Mouse (Mus musculus) monocyte, adult 2 months (primary cell): ENCODE results near the gene Gm13288.
"Not testable (repeated sequence)": the region's sequence is repeated elsewhere in the genome, so short reads cannot be mapped to it uniquely, and the experiment has no call there.

Source experiments
- DNase-seq, 2 experiments: peaks; one replicate each; pipeline ENCODE4 v3.0.0; 2022; ENCODE audit warnings: low spot score in 2 of 2, low read depth in 1 of 2

Gene Gm13288

DNA sequence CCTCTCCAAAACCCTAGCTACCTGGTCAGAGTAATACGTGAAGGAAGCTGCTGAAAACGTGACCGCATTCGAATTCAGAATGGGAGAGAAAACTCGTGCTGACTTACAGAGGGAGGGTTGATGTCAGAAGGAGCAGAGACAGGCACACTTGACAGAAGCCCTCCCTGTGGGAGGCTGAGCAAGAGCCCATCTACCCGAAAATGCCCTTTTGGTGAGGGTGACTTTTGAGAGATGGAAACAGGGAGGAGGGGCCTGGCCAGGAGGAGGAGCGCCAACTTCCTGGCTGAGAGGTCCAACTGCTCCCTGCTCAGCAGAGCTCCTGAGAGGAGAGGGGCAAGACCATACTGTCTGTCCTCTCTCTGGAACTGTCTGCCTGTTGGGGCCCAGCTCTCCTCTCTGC lies 6.0 kb upstream of the Gm13288 start, which contains the start of gene Gm13285:
TSS of gene Gm13285 (plus strand) at position 301 of the 400 bp plus-strand sequence.
- not testable (repeated sequence) for DNase-seq

- not testable (repeated sequence) for DNase-seq
Observed at GRCm38 (mm10) chr4:88802954-88803353, 2.4 kb upstream of the Gm13288 start, which contains the start of gene Gm13287. Gene Gm13287, plus strand, starts transcription at chr4:88803254.

GRCm38 (mm10) chr4:88805761-88806160 lies 430 bp downstream of the Gm13288 start:
- DNase-seq = peak in 1 of 2 experiments; percentile 2

DNA sequence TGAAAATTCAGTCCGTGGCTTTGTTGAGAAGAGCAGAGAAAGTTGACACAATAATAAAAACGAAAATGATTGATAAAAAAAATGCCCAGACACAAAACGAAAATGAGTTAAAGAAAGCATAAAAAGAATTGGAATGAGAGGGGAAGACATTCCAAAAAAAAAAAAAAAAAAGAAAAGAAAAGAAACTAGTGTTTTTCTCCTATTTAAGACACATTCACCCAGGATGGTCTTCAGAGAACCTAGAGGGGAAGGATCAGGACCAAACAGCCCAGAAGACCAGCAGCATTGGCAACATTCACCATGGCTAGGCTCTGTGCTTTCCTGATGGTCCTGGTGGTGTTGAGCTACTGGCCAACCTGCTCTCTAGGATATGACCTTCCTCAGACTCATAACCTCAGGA lies 10.6 kb downstream of the Gm13288 start, which contains the start of gene Ifna7:
TSS of gene Ifna7 (plus strand) at position 301 of the 400 bp plus-strand sequence.
- no peak for DNase-seq

- DNase-seq = no peak
Observed at GRCm38 (mm10) chr4:88819659-88820058, 14.3 kb downstream of the Gm13288 start, which contains the start of gene Ifna11. Gene Ifna11, plus strand, starts transcription at chr4:88819959.

DNA sequence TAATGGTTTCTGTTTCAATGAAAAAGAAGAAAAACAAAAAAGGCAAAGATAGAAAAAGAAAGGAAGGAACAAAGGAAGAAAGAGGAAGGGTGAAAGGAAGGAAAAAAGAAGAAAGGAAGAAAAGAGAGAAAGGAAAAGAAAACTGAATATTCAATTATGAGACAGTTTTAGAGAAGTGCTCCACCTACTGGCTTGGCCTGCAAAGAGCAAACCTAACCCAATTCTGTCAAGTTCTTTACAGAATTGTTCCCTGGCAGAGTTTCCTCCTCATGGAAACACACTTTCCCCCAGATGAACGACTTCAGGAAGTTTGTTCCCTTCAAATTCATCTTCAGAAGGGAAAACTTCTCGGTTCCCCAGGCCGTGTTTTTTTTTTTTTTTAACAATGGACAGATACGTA lies 17.7 kb downstream of the Gm13288 start:
- no peak for DNase-seq

DNA sequence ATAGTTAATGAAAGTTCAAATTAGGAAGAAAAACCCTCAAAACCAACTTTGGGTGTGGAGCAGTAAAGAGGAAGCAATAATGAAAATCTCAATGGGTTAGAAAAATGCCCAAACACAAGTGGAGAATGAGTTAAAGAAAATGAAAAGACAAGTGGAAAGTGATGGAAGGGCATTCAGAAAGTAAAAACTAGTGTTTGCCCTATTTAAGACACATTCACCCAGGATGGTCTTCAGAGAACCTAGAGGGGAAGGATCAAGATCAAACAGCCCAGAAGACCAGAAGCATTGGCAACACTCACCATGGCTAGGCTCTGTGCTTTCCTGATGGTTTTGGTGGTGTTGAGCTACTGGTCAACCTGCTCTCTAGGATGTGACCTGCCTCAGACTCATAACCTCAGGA lies 21.8 kb downstream of the Gm13288 start, which contains the start of gene Ifna6:
TSS of gene Ifna6 (plus strand) at position 301 of the 400 bp plus-strand sequence.
- DNase-seq = not testable (repeated sequence)

- DNase-seq = no peak
Observed at GRCm38 (mm10) chr4:88830523-88830922, 25.2 kb downstream of the Gm13288 start.

GRCm38 (mm10) chr4:88835225-88835624 lies 29.9 kb downstream of the Gm13288 start, which contains the start of gene Ifna5:
Gene Ifna5, plus strand, starts transcription at chr4:88835525.
- not testable (repeated sequence) for DNase-seq

GRCm38 (mm10) chr4:88838828-88839227 lies 33.5 kb downstream of the Gm13288 start:
- DNase-seq = no peak

DNA sequence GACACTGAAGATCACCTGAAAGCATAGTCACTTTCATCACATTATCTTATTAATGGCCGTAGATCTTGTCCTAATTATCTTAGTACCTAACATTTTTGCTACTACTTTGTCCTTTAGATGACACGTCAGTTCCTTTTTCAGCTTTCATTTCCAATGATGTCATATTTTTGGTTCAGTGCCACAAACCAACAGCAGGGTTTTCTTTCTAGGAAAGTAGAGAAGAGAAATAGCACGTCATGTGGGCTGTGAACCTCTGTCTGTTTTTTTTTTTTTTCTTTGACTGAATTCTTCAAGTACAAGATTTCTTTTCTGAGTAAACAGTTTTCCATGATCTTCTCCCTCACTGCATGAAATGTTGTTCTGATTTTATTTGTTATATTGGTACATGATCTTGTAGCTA lies 34.7 kb downstream of the Gm13288 start:
- no peak for DNase-seq

DNA sequence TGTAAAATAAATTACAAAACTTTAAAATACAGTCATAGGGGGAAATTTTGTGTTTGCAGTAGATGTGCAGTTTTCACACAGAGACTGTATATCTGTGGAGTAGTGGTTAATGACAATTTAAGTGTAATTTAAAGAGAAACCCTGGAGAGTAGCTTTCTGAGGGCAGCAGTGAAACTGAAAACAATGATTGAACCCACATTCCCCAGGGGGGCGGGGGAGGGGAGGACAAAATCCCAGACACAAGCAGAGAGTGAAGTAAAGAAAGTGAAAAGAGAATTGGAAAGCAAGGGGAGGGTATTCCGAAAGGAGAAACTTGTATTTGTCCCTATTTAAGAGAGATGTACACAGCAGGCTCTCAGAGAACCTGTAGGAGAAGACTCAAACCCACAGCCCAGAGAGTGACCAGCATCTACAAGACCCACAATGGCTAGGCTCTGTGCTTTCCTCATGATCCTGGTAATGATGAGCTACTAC lies 36.1 kb downstream of the Gm13288 start, which contains the start of gene Ifna4:
TSS of gene Ifna4 (plus strand) at position 424 of the 474 bp plus-strand sequence.
- DNase-seq = no peak

DNA sequence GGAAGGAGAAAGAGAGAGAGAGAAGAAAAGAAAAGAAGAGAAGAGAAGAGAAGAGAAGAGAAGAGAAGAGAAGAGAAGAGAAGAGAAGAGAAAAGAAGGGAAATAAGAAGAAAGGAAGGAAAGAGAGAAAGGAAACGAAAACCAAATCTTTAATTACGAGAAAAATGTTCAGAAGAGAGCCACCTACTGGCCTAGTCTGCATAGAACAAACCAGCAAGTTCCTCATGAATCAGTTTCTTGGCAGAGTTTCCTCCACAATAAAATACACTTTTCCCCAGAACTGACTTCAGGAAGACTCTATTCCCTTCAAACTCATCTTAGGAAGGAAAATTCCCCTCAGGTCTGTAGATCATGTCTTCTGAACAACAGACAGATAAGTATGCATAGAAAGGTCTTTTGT lies 40.0 kb downstream of the Gm13288 start:
- no peak for DNase-seq

- no peak for DNase-seq
Observed at GRCm38 (mm10) chr4:88849698-88850097, 44.4 kb downstream of the Gm13288 start, which contains the start of gene Ifna1. Gene Ifna1, plus strand, starts transcription at chr4:88850087.

DNA sequence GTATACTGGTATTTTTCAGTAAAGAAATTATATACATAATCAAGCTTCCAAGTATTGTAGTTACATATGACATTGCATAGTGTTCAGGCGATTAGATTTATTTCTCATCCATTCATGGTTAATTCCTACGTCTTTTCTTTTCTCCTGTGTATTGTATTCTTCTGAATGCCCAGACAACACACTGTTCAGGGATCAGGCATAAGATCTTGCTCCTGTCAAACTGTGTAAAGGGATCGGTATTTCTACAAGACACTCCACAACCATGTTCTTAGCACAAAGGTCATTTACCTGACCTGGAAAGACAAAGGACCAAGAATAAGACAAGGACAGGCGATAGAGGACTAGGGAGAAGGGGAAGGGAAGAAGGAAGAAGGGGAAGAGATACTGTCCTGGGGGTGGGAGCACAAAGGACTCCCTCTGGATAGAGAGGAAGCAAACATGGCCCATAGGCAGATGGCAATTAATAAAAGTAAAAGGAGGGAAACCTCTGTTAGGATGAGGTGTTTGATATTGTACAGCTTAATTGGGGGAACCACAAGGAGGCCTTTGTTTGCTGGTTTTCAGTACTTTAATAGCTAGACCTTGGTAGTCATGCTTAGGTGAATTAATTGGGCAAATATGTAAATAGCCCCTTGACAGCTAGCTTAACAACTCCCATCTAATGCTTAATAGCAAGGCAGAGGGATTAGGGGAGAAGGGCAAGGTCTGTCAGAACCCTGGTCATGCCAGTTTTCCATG lies 45.9 kb downstream of the Gm13288 start:
- DNase-seq = no peak
